In the genomic region with DNA sequence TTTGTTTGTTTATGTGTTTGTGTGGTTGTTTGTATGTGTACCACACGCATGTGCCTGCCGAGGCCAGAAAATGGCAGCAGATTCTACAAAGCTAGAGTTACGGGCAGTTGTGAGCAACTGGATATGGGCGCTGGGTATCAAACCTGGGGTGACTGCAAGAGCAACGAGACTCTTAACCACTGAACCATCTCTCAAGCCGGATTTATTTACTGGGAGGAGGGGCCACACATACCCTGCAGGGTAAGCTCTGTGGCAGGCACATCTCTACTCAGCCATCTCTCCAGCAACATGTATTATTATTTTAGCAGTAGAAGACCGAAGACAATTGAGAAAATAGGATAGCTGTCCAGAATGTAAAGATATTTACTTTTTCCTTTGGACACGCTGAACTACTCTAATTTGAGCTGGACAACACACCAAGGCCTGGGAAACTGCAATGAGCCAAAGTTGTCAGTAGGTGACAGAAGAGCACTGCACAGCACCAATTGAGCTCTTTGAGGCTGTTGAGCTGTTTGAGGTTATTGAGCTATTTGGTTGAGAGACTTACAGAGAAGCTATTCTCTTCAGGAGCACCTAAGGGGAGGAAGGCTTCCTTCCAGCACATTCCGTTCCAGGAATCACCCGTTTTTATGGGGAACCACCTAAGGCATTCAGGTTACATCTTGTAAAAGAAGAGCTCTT, we compare ENCODE assay signal across 9 mouse cellular contexts.
DNase-seq lines count a peak whose midpoint lies in the region; ATAC-seq and TF ChIP-seq lines count a peak whose summit lies in the region.
"Had no signal": no experiment of that assay in that cellular context is flagged by ENCODE, and none has a peak within 500 bp of the region (broad histone marks: within the 10 kb centered on the region; RNA-seq: fewer than 3 reads in every experiment).

No protein-coding gene starts in this region.

- H3K27ac ChIP-seq in cortical plate, adult 2 months (ENCODE audit: insufficient read depth, low read length), result no peak overlapping the region
- no peak overlapping the region for H3K27ac ChIP-seq in limb, embryonic 13.5 days

- H3K9me3 ChIP-seq in limb, embryonic 13.5 days, result no peaks in the 10 kb centered on the region

- WGBS in limb, embryonic 13.5 days, result 59% methylated on average over 10 of the region's 10 CpGs

- intact Hi-C loops in gastrocnemius, postnatal 14 days (cut with DNase I; ENCODE audit: low total_unique reads), result loop anchor here (10.0 kb wide), 1 partner anchor 203 kb away; no protein-coding TSS in a partner anchor

- H3K27me3 ChIP-seq in limb, embryonic 13.5 days, result no peaks in the 10 kb centered on the region

- peak; percentile 48; the same call in 1 of the 2 replicates for ATAC-seq in limb, embryonic 13.5 days (ENCODE audit: low FRiP score, low read depth)

- TF ChIP-seq CTCF in cortical plate, adult 2 months (IDR thresholded peaks at IDR 0.05; ENCODE audit: extremely low read depth, insufficient read depth, low read length), result peak; percentile 100

- no peak overlapping the region for H3K4me3 ChIP-seq in cortical plate, adult 2 months (ENCODE audit: insufficient read depth, low read length)
- no peak overlapping the region for H3K4me3 ChIP-seq in limb, embryonic 13.5 days
- H3K4me3 ChIP-seq: erythroblast, embryonic 14.5 days had no signal

- no peak overlapping the region for H3K4me2 ChIP-seq in limb, embryonic 13.5 days (replicated peaks)

- TF ChIP-seq POLR2A in cortical plate, adult 2 months (IDR thresholded peaks at IDR 0.05; ENCODE audit: extremely low read depth, insufficient read depth, low read length), result no peak

- H3K4me1 ChIP-seq in cortical plate, adult 2 months (ENCODE audit: control insufficient read depth, insufficient read depth, low read length), result no peaks in the 10 kb centered on the region
- H3K4me1 ChIP-seq in limb, embryonic 13.5 days, result no peaks in the 10 kb centered on the region

- no peak overlapping the region for H3K9ac ChIP-seq in limb, embryonic 13.5 days

- H3K36me3 ChIP-seq in limb, embryonic 13.5 days, result no peaks in the 10 kb centered on the region

- peak; percentile 77 for DNase-seq in 3T3-L1 (ENCODE audit: low read depth, low spot score)
- peak; percentile 51 for DNase-seq in R1 (ENCODE audit: low read depth, low spot score)
- DNase-seq in gastrocnemius, postnatal 14 days, result peak; percentile 16
- peak; percentile 26 for DNase-seq in kidney, adult 18-20 months
- DNase-seq in naive thymus-derived CD4-positive, alpha-beta T cell, adult 2 months (ENCODE audit: low read depth), result peak; percentile 78
- peak; percentile 63 for DNase-seq in thymus, postnatal 0 days (ENCODE audit: low spot score)

Comparison
In these comparisons a context has a peak if more than half of its experiments do, and no peak if none do; other contexts are left out.
1. DNase-seq: peak in every context shown above with its lines; median percentile 78 in naive thymus-derived CD4-positive, alpha-beta T cell, adult 2 months; 77 in 3T3-L1; 63 in thymus, postnatal 0 days; 51 in R1; 26 in kidney, adult 18-20 months; 16 in gastrocnemius, postnatal 14 days.